Mouse (Mus musculus) stomach, embryonic 15.5 days (tissue): ENCODE data around the gene Acsbg1. TPM values are rescaled to one million over a fixed set of nuclear protein-coding genes. Genes with fewer than 3 reads are reported as not detected.
A peak's percentile ranks its signal among the peaks of the same experiment; 100 is the strongest.
"Not testable (repeated sequence)": the region's sequence is repeated elsewhere in the genome, so short reads cannot be mapped to it uniquely, and the experiment has no call there.

Experiments used
- ATAC-seq: fragments of 200-750 bp; cut with Nextera tagmentation; 2 replicates; pipeline ENCODE4 v1.8.0; 2017; ENCODE audit warnings: low read depth, moderate number of reproducible peaks, moderate TSS enrichment; ENCODE audit not compliant: insufficient read depth, low FRiP score
- H3K27ac ChIP-seq: fragments of 300-500 bp; sonication (generic); 2 replicates; pipeline ENCODE4 v1.5.1; 2015; ENCODE audit warnings: mild to moderate bottlenecking, inconsistent platforms
- H3K27me3 ChIP-seq: fragments of 300-500 bp; sonication (generic); replicated peaks from 2 replicates; pipeline ENCODE4 v1.6.1; 2015; ENCODE audit warnings: inconsistent platforms
- H3K36me3 ChIP-seq: fragments of 300-500 bp; sonication (generic); 2 replicates; pipeline ENCODE4 v1.6.1; 2015; ENCODE audit warnings: inconsistent platforms
- H3K4me1 ChIP-seq: fragments of 300-500 bp; sonication (generic); 2 replicates; pipeline ENCODE4 v1.6.1; 2015; ENCODE audit warnings: inconsistent platforms
- H3K4me2 ChIP-seq: fragments of 300-500 bp; sonication (generic); 2 replicates; pipeline ENCODE4 v1.6.1; 2015; ENCODE audit warnings: mild to moderate bottlenecking, inconsistent platforms
- H3K4me3 ChIP-seq: fragments of 300-500 bp; sonication (generic); replicated peaks from 2 replicates; pipeline ENCODE4 v1.5.1; 2015; ENCODE audit warnings: inconsistent platforms
- H3K9ac ChIP-seq: fragments of 300-500 bp; sonication (generic); 2 replicates; pipeline ENCODE4 v1.6.1; 2015; ENCODE audit warnings: inconsistent platforms
- H3K9me3 ChIP-seq: fragments of 300-500 bp; sonication (generic); 2 replicates; pipeline ENCODE4 v1.6.1; 2016; ENCODE audit warnings: inconsistent platforms
- WGBS: fragments of 180-500 bp; shearing (Covaris S2); methylation state at CpG from one replicate; pipeline ENCODE4 v1.1.7; 2015; 5-methylcytosine and 5-hydroxymethylcytosine counted together
- polyA plus RNA-seq: library from polyadenylated mRNA; unstranded; fragments of >200 nt; fragmentation: Nextera tagmentation; extraction: Ambion mirVana; gene quantifications from 2 replicates; pipeline ENCODE4 v1.2.1, GENCODE M21; 2015

The Acsbg1 gene
- polyA plus RNA-seq, 1 experiment from 2014 or later: 3.1 TPM

GRCm38 (mm10) chr9:54691241-54691805 is 29.7 kb upstream of the Acsbg1 start:
- peak overlapping the region; percentile 28 for H3K4me3 ChIP-seq
- H3K9me3 ChIP-seq, H3K36me3 ChIP-seq, H3K9ac ChIP-seq, H3K27me3 ChIP-seq, H3K4me1 ChIP-seq, H3K27ac ChIP-seq: not testable (repeated sequence)
- peak overlapping the region; percentile 65 for H3K4me2 ChIP-seq
- ATAC-seq: 0 out of 2 replicates have a peak, but pooled peaks have one; percentile 56
- WGBS: 4% methylated on average over 31 of the region's 31 CpGs

DNA sequence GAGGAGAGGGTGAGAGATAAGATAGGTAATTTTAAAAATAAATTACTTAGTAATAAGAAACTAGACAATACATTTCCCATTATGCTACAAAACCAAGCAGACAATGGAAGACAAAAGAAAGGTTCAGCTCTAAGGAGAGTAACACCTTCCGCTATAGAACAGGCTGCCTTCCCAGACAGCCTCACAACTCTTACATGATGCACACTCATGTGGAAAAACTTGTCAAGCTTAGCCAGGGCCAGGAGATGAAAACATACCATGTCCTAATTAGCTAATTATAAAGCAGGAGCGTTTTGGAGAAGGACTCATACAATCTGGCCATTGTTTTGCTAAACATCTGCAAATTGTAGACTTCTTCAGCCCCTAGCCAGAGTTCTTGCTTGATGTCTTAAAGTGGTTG is 29.0 kb upstream of the Acsbg1 start:
- H3K9me3 ChIP-seq, H3K4me1 ChIP-seq, H3K4me2 ChIP-seq, H3K27me3 ChIP-seq, H3K9ac ChIP-seq, H3K27ac ChIP-seq, H3K4me3 ChIP-seq, H3K36me3 ChIP-seq, ATAC-seq: not testable (repeated sequence)
- WGBS: 74% methylated on average over 2 of the region's 2 CpGs

DNA sequence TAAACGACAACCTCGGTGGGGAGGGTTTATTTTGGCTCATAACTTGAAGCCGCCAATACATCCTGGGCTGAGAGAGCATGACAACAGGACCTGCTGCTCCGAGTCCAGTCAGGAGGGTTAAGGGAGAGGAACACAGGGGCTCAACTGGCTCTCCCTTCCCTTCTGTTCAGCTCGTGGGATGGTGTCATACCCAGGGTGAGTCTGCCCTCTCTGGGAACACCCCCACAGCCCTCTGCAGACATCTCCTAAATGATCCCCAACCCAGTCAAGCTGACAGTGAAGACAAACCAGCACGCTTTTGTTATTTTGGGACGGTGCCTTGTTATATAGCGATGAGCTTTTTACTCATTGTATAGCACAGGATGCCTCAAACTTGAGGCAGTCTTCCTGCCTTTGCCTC is 27.8 kb upstream of the Acsbg1 start:
- no peaks in the 10 kb centered on the region; the same call in 1 of the 2 replicates for H3K27me3 ChIP-seq
- no peaks in the 10 kb centered on the region for H3K36me3 ChIP-seq
- no peak overlapping the region for H3K27ac ChIP-seq
- H3K9me3 ChIP-seq: no peaks in the 10 kb centered on the region
- 74% methylated on average over 8 of the region's 8 CpGs for WGBS
- no peaks in the 10 kb centered on the region for H3K4me1 ChIP-seq
- H3K4me3 ChIP-seq: no peak overlapping the region
- H3K9ac ChIP-seq: no peak overlapping the region
- H3K4me2 ChIP-seq: no peak overlapping the region
- no peak for ATAC-seq

- no peak for ATAC-seq
- WGBS: 59% methylated on average over 14 of the region's 14 CpGs
- Histone ChIP-seq H3K27me3 (no peaks in the 10 kb centered on the region), H3K27ac (no peak overlapping the region), H3K36me3 (no peaks in the 10 kb centered on the region), H3K4me2 (no peak overlapping the region), H3K9ac (no peak overlapping the region), H3K4me3 (no peak overlapping the region), H3K4me1 (no peaks in the 10 kb centered on the region), H3K9me3 (no peaks in the 10 kb centered on the region)
Observed at GRCm38 (mm10) chr9:54687246-54688236, 25.9 kb upstream of the Acsbg1 start.

DNA sequence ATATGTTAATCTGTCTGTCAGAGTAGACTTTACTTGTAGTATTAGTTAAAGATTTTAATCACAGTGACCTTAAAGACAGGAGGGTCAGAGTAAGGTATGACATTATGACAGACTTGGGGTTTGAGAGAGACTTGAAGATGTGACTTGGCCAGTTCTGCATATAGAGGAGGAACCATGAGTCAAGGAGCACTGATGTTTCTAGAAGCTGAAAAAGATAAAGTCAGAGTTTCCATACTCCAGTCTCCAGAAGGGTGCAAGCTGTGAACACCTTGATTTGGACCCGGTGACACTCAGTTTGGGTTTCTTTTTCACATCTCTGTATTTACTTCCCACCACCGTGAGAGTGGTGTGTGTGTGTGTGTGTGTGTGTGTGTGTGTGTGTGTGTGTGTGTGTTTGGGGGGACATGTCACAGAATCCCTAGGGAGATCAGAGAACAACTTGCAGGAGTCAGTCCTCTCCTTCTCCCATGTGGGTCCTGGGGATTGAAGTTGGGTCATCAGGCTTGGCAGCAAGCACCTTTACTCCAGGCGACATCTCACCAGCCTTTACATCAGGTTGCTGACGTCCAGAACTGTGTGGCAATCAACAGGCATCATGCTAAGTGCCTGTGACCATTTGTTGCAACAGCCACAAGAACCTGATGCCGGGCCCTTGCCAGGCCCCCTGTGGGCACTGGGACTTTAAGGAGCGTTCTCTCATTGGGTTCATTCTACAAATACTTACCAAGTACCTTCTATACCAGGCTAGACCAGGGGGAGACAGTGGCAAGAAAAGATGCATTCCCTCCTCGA is 22.3 kb upstream of the Acsbg1 start:
- Histone ChIP-seq H3K4me1 (no peaks in the 10 kb centered on the region), H3K4me2 (no peak overlapping the region), H3K9ac (no peak overlapping the region), H3K4me3 (no peak overlapping the region), H3K9me3 (no peaks in the 10 kb centered on the region), H3K27me3 (no peaks in the 10 kb centered on the region), H3K27ac (no peak overlapping the region), H3K36me3 (no peaks in the 10 kb centered on the region)
- ATAC-seq: no peak
- 66% methylated on average over 7 of the region's 7 CpGs for WGBS

- no peaks in the 10 kb centered on the region for H3K27me3 ChIP-seq
- no peak overlapping the region for H3K4me3 ChIP-seq
- ATAC-seq: no peak
- H3K4me2 ChIP-seq: no peak overlapping the region
- 69% methylated on average over 4 of the region's 4 CpGs for WGBS
- H3K36me3 ChIP-seq: no peaks in the 10 kb centered on the region
- no peak overlapping the region for H3K27ac ChIP-seq
- H3K4me1 ChIP-seq: no peaks in the 10 kb centered on the region
- no peaks in the 10 kb centered on the region for H3K9me3 ChIP-seq
- no peak overlapping the region for H3K9ac ChIP-seq
Observed at GRCm38 (mm10) chr9:54682846-54683245, 21.2 kb upstream of the Acsbg1 start.

- Histone ChIP-seq H3K36me3 (no peaks in the 10 kb centered on the region), H3K4me3 (peak overlapping the region; percentile 36), H3K9me3 (no peaks in the 10 kb centered on the region), H3K4me2 (peak overlapping the region; percentile 74), H3K27me3 (no peaks in the 10 kb centered on the region), H3K27ac (no peak overlapping the region), H3K4me1 (no peaks in the 10 kb centered on the region), H3K9ac (no peak overlapping the region)
- peak; percentile 77 for ATAC-seq
- WGBS: under 1% methylated on average over 14 of the region's 14 CpGs
Observed at GRCm38 (mm10) chr9:54676531-54676986, 14.9 kb upstream of the Acsbg1 start.

GRCm38 (mm10) chr9:54673887-54674286 is 12.2 kb upstream of the Acsbg1 start:
- WGBS: 84% methylated on average over 13 of the region's 13 CpGs
- H3K36me3 ChIP-seq: no peaks in the 10 kb centered on the region

DNA sequence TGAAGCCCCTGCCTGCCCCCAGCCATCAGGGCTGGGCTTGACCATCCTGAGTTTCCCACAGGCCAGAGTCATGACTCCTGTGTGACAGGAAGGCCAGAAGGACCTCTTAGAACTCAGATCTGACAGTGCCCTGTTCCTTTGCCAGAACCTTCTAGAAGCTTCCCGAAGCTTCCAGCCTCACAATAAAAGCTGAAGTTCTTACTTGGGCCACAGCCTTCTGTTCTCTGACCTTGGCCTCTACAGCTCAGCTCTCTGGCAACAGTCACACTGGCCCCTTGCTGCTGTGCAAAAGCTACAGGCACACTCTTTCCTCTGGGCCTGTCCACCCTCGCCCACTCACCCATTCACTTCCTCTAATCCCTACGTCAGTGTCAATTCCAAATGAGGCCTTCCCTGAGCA is 10.3 kb upstream of the Acsbg1 start:
- no peak overlapping the region for H3K27ac ChIP-seq
- H3K27me3 ChIP-seq: no peaks in the 10 kb centered on the region
- H3K36me3 ChIP-seq: no peaks in the 10 kb centered on the region
- H3K9ac ChIP-seq: no peak overlapping the region
- no peaks in the 10 kb centered on the region for H3K4me1 ChIP-seq
- H3K4me3 ChIP-seq: no peak overlapping the region
- H3K9me3 ChIP-seq: no peaks in the 10 kb centered on the region
- 79% methylated on average over 3 of the region's 3 CpGs for WGBS
- no peak overlapping the region for H3K4me2 ChIP-seq
- ATAC-seq: no peak

More at GRCm38 (mm10) chr9:54673887-54674286, 12.2 kb upstream of the Acsbg1 start:
- H3K4me3 ChIP-seq: no peak overlapping the region
- no peak overlapping the region for H3K9ac ChIP-seq
- no peaks in the 10 kb centered on the region for H3K9me3 ChIP-seq
- H3K27me3 ChIP-seq: no peaks in the 10 kb centered on the region
- H3K27ac ChIP-seq: no peak overlapping the region
- ATAC-seq: no peak
- H3K4me2 ChIP-seq: no peak overlapping the region
- no peaks in the 10 kb centered on the region for H3K4me1 ChIP-seq

GRCm38 (mm10) chr9:54668455-54668854 is 6.8 kb upstream of the Acsbg1 start:
- Histone ChIP-seq H3K27ac (no peak overlapping the region), H3K4me1 (no peaks in the 10 kb centered on the region), H3K4me2 (no peak overlapping the region), H3K36me3 (no peaks in the 10 kb centered on the region), H3K4me3 (no peak overlapping the region), H3K9me3 (no peaks in the 10 kb centered on the region), H3K9ac (no peak overlapping the region), H3K27me3 (no peaks in the 10 kb centered on the region)
- ATAC-seq: no peak
- 72% methylated on average over 4 of the region's 4 CpGs for WGBS

- H3K4me1 ChIP-seq: no peaks in the 10 kb centered on the region
- H3K36me3 ChIP-seq: no peaks in the 10 kb centered on the region
- H3K9ac ChIP-seq: no peak overlapping the region
- no peaks in the 10 kb centered on the region for H3K27me3 ChIP-seq
- ATAC-seq: no peak
- H3K4me3 ChIP-seq: no peak overlapping the region
- no peaks in the 10 kb centered on the region for H3K9me3 ChIP-seq
- H3K27ac ChIP-seq: no peak overlapping the region
- 87% methylated on average over 3 of the region's 3 CpGs for whole genome bisulfite sequencing
- no peak overlapping the region for H3K4me2 ChIP-seq
Observed at GRCm38 (mm10) chr9:54666116-54666515, 4.4 kb upstream of the Acsbg1 start.

GRCm38 (mm10) chr9:54664358-54664757 is 2.7 kb upstream of the Acsbg1 start:
- WGBS: 80% methylated on average over 9 of the region's 9 CpGs

More at GRCm38 (mm10) chr9:54664358-54664757, 2.7 kb upstream of the Acsbg1 start:
- Histone ChIP-seq H3K27me3 (no peaks in the 10 kb centered on the region), H3K4me2 (no peak overlapping the region), H3K9me3 (no peaks in the 10 kb centered on the region), H3K4me3 (no peak overlapping the region), H3K36me3 (no peaks in the 10 kb centered on the region), H3K27ac (no peak overlapping the region), H3K9ac (no peak overlapping the region), H3K4me1 (no peaks in the 10 kb centered on the region)
- ATAC-seq: no peak
